Mouse (Mus musculus): ENCODE data around the gene Fgf14. TPM values are rescaled to one million over a fixed set of nuclear protein-coding genes. Genes with fewer than 3 reads are reported as not detected.

Gene Fgf14
- total RNA-seq (2023), result not detected

GRCm38 (mm10) chr14:124676506-124677177, at the start of gene Fgf14:
Gene Fgf14, minus strand, starts transcription at chr14:124677127.

